Mouse (Mus musculus): ENCODE results near the gene Gm27027. TPM values are rescaled to one million over a fixed set of nuclear protein-coding genes. Genes with fewer than 3 reads are reported as not detected.

Gene Gm27027
- polyA plus RNA-seq, 1 experiment, result not detected

- no peak for DNase-seq (ENCODE audit: low spot score)
Observed at GRCm38 (mm10) chr2:93928866-93929265, 67.3 kb downstream of the Gm27027 start.

- no peak for DNase-seq (ENCODE audit: low spot score)
Observed at GRCm38 (mm10) chr2:93927701-93928437, 68.3 kb downstream of the Gm27027 start.

- DNase-seq (ENCODE audit: low spot score), result no peak
Observed at GRCm38 (mm10) chr2:93926141-93926540, 70.0 kb downstream of the Gm27027 start.

- no peak for DNase-seq (ENCODE audit: low spot score)
Observed at GRCm38 (mm10) chr2:93919093-93919492, 77.1 kb downstream of the Gm27027 start.

GRCm38 (mm10) chr2:93913552-93913951 is 82.6 kb downstream of the Gm27027 start:
- no peak for DNase-seq (ENCODE audit: low spot score)

GRCm38 (mm10) chr2:93911942-93912341 is 84.2 kb downstream of the Gm27027 start:
- DNase-seq (ENCODE audit: low spot score), result no peak

- no peak for DNase-seq (ENCODE audit: low spot score)
Observed at GRCm38 (mm10) chr2:93909716-93910115, 86.4 kb downstream of the Gm27027 start.

GRCm38 (mm10) chr2:93907519-93908294 is 88.4 kb downstream of the Gm27027 start:
- DNase-seq (ENCODE audit: low spot score), result no peak

Other genes with a start within 250 kb of the Gm27027 start
- 35.4 and 45.9 TPM in 2 replicates for gene Ext2, start 173.8 kb downstream of the Gm27027 start, polyA plus RNA-seq (2012; rRNA removed)
- 15.1 and 16.0 TPM in 2 replicates for gene Accs, start 146.4 kb downstream of the Gm27027 start, polyA plus RNA-seq (2012; rRNA removed)
- gene Accsl, start 127.2 kb downstream of the Gm27027 start, polyA plus RNA-seq (2012; rRNA removed), result 0.06 and 0.10 TPM in 2 replicates
- gene Gm13889, start 39.2 kb downstream of the Gm27027 start, polyA plus RNA-seq (2012; rRNA removed), result 48.1 and 49.8 TPM in 2 replicates
- 69.6 and 77.1 TPM in 2 replicates for gene Alkbh3, start 14.5 kb upstream of the Gm27027 start, polyA plus RNA-seq (2012; rRNA removed)
- gene Hsd17b12, start 161.6 kb upstream of the Gm27027 start, polyA plus RNA-seq (2012; rRNA removed), result 58.2 and 73.7 TPM in 2 replicates